Mouse (Mus musculus) cerebellum, adult 2 months (tissue): ENCODE data around the gene Srrd.

Experiments
- CTCF ChIP-seq: fragments of 200-500 bp; IDR thresholded peaks from 2 replicates; pipeline ENCODE4 v1.5.1; 2011; ENCODE audit warnings: low read depth, mild to moderate bottlenecking, control low read depth, low read length, moderate library complexity, borderline replicate concordance; ENCODE audit not compliant: insufficient read depth
- POLR2A ChIP-seq: fragments of 200-500 bp; IDR thresholded peaks from 2 replicates; pipeline ENCODE4 v1.6.1; 2011; ENCODE audit warnings: low read length, control low read depth, borderline replicate concordance; ENCODE audit not compliant: insufficient read depth

- no peak for TF ChIP-seq POLR2A
- TF ChIP-seq CTCF: no peak
Observed at GRCm38 (mm10) chr5:112364184-112364797, 21.5 kb upstream of the Srrd start.
